Mouse (Mus musculus) cerebellum, postnatal 25 days (tissue): Measurements from ENCODE around the gene 1600014C10Rik.

Experiments
- DNase-seq, 2 experiments: peaks; one replicate each; pipeline ENCODE4 v3.0.0; 2021; ENCODE audit warnings: mixed read lengths in 2 of 2

1600014C10Rik gene

DNA sequence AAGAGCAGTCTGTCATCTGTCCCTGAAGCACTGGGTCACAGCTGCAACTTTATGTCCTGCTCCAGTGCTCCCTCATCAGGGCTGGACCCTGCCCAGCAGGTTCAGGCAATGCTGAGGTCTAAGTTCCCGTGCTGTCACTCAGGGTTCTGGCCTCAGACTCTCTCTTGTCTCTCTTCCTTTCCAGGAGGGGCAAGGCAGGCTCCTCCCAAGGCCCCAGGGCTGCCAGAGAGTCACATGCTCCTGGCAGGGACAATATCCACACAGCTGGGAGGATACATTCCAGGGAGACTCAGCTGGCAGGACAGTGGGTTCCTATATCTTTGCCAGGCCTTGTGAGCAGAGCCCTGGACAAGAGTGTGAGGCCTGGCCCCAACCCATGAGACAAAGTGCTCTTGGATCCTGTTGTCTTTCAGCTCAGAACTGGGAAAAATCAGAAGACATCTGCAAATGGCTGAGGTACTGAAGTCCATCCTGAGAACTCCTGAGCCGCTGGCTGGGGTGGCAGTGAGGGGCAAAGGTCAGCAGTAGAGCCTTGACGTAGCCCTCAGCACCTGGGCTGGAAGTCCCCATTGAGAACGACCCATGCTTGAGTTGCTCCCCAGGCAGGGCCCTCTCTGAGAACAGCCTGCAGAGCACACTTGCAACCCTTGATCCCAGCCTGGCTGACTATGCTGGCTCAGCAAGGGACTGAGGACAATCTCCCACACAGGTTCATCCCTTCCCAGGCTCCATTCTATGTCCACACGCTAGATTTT lies 34.6 kb downstream of the 1600014C10Rik start:
- DNase-seq: peak in 1 of 2 experiments; percentile 48

DNA sequence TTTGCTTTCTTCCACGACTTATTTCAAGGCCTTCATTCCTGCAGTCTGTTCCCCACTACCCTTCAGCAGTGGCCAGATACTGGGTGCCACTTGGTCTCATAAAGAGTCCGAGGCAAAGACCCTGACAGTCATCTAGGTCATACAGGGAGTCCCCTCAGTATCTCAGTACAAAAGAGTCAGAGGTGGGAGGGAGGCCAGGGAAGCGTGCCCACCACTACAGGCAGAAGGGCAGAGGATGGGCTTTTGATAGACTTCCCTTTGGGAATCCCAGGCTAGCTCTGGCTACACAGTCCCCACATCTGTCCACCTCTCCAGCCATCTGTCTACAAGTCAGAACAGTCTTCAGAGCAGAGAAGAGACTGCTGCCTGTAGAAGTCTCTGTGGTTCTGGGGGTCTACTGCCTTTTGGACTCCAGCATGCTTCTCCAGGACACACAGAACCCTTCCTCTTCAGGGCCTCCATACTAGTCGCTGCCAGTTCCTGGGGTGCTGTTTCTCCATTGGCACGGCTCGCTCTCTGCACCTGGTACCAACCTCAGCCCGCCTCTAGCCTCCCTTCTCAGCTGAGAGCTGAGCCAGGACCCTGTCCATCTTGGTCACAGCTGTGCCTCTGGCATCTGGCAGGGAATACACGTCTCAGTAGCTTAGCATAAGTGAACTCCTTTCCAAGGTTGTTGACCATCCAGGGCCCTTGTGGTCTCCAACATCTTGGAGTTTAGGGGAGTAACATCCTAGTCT lies 35.8 kb downstream of the 1600014C10Rik start:
- DNase-seq: no peak

DNA sequence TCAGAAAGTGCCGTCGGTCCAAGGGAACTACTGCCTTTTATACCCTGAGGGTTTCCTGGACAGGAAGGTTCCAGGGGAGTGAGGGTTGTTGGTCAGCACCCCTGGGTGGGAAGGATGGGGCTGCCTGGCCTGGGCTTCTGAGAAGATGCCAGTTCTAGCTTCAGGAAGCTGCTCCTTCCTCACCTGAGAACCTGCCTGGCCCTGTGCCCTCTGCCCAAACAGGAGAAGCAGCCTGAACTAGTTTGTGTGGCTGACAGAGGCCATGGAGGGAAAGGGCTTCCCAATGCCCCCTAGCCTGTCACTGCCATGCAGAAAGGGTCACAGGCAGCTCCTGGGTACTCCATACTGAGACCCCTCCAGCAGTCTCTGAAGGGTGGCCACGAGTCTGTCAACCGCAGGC lies 36.5 kb downstream of the 1600014C10Rik start:
- peak in 1 of 2 experiments; percentile 50 for DNase-seq

DNA sequence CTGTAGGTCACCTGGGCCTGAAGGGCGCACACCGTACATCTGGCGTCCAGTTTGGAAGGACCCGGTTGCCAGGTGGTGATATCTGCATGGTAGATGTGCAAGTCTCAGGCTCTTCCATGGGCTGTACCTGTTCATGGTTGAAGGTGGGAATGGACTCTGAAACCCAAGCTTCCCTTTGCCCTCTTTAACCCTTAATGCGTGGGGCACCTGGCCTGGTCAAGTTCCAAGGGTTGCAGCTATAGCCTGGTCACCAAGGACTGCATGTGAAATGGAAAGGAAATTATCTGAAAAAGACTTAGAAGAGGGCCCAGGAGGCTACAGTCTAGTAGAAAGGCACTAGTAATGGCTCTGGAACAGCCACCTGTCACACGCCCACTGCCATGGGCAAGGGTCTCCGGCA lies 37.8 kb downstream of the 1600014C10Rik start:
- DNase-seq: no peak

DNA sequence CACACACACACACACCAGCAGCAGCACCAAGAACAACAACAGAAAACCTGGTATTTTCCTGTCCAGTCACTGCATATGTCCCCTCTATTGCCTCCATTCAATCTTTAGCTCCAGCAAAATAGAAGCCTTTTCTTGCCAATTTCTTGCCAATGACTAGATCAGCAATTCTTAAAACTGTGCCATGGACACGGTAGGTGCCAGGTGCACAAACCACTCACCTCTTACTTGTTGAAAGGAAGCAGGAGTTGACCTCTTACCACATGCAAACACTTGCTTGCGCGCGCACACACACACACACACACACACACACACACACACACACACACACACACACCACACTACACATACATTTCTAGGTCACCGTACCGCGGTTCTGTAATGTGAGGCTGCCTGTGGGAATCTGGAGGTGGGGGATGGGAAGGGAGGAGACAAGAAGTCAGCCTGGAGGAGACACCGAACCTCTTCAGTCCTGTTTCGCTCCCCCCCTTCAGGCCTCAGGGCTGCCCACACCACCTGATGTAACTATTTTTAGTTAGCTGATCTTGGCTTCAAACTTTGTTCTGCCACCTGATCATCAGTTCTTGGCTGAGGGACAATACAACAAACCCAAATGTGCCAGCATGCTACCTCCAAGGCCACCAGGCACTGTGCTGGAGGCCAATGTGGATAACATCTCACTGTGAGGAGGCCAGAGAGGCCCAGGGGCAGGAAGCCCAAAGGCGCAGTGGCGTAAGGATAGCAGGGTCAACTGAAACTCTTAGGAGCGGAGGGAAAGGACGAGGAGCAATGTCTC lies 41.8 kb downstream of the 1600014C10Rik start:
- DNase-seq: peak; percentile 80 to 84

DNA sequence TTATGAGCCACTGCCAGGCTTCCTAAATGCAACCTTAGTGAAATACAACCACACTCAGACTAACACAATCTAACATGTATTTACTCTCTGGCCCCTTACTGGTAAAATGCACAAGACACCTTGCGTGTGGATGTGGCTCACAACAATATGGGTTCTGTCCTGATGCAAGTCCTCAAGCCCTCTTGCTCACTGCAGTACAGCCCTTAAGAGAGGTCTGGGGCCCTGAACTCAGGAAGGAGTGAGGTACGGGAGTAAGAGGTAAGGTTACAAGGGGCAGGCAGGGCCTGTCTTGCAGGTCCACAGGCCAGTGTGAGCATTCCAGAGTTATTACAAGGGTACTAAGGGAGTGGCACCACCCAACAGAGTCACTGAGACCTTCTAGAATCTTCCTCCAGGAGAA lies 43.2 kb downstream of the 1600014C10Rik start:
- no peak for DNase-seq

DNA sequence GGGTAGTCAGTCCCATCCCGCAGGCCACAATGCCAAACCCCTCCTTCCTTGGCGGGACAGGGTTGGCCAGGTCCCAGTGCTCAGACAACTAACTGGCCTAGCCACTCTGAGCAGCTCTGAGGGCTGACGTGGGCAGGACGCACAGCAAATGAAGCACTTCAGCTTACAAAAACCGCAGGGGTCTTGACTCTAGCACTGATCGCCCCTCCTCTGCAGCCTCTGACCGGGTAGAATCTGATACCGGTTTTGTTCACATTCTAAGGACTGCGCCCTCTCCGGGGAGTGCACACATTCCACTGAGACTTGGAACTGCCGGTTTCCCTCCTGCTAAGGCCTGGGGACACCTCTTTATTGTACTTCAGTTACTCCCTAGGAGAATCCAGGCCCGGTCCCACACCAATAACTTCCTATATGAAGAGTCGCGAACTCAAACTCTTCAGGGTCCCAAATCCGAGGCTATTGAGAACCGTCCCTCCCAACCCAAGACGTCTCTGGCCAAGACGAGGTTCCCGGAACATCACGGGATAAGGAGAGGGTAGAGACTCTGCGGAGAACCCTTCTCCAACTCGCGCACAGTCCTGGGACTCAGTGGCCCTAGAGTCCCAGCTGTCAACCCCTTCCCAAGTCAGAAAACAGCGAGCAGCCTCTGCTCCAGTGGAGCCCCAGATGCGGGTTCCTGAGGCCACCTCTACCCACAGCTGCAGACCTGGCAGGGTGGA lies 44.3 kb downstream of the 1600014C10Rik start:
- DNase-seq: peak; percentile 90 to 93

DNA sequence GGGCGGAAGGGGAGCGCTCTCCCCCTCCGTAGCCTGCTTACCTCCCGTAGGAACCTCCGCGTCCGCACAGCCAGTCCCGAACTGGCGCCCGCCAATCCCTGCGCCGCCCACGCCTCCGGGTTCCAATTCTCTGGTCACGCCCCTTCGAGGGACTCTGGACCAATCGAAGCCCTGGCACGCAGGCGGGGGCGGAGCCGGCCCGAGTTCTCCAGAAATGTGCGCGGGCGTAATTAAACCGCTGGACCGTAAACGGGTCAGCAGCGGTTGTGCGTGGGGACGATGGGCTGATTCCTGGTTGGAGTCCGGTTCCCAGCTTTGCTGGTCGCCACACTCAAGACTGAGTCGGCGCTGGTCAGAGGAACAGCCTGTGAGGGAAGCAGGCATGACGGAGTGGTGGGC lies 44.9 kb downstream of the 1600014C10Rik start, which contains the start of gene Plekhf1:
Plekhf1 (minus strand) TSS at position 117 of the 399 bp plus-strand sequence.
- DNase-seq: peak; percentile 95 to 97

DNA sequence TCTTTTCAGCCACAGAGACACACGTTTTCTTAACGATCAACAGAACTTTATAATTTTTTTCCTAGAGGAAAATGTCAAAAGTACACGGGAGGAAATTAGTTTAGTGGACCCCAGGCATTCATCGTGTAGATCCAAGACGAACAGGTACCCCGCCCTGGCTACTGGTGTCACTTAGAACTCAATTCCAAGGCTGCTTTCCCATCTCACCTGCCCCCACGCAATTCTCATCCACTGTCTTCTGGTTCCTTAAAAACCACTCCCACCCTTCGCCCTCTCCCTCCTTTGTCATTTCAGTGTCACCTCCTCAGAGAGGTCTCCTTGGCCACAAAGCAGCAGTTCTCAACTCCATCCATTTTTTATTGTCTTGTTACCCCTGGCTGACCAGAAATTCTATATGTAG lies 45.3 kb downstream of the 1600014C10Rik start:
- no peak for DNase-seq

DNA sequence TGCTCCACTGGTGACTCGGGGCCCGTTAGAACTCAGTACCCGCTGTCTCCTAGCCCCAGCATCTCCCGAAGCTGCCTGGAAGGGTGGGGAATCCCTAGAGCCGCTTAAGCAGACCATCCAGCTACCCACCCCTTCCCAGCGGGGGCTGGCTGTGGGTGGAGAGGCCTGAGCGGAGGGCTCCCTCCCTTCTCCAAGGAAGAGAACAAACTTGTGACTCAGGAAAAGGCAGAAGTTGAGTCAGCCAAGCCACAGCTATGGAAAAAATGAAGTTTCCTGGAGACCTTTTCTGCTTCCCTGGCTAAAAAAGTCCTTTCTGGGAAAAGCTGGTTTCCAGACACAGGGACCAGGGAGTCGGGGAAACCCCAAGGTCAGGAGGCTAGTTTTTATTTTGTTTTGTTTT lies 47.3 kb downstream of the 1600014C10Rik start:
- DNase-seq: no peak

DNA sequence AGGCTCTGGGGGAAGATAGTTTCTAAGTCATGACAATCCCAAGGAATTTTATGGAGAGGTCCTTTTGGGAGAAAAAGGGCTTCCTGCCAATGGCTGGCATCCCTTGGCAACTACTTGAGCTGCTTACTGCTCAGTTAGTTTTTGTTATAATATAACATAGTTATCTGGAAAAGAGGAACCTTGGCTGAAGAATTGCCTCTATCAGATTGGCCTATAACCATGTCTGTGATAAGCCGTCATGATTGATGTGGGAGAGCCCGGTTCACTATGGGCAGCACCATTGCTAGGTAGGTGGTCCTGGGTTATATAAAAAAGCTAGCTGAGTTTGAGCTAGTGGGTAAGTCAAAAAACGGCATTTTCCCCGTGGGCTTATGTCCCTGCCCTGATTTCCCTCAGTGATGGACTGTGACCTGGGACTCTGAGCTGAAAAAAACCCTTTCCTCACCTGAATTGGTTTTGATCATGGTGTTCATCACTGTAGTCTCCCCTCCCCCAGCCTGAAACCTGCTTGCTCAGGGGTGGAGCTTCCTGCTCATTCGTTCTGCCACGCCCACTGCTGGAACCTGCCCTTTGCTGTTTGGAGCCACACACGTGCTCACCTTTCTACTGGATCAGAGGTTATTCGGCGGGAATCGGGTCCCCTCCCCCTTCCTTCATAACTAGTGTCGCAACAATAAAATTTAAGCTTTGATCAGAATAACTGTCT lies 53.5 kb downstream of the 1600014C10Rik start:
- no peak for DNase-seq

DNA sequence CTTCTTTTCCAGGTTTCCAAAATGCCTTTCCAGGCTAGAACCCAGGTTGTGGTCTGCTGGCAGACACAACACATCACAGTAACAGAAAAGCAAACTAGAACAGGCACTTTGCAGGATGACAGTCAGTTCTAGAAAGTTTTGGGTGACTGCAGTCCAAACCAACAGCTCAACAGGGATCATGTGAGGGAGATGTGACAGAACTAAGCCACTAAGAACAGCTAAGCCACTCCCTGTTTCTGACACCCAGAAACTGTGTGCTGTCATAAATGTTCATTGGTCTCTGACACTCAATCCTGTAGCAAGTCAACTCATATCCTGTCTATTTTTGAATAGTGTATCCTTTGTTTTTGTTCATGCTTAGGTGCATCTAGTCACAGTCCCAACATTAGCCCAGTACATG lies 54.1 kb downstream of the 1600014C10Rik start:
- DNase-seq: no peak

DNA sequence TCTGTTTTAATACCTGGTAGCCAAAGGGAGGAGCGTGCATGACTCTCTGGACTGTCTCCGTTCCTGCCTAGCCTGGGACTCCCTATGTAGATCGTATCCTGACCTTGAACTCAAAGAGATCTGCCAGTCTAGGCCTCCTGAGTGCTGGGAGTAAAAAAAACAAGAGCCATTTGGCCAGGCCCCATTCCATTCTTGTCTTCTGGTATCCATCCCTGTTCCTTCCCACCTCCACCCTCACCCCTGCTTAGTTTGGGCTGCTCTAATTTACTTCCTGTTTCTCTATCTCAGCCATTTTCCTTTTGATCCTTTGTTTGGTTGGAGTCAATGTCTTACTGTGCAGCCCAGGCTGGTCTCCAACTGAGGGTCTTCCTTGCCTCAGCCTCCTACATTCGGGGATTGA lies 59.4 kb downstream of the 1600014C10Rik start:
- no peak for DNase-seq
